Mouse (Mus musculus): ENCODE data around the gene Efr3b. TPM values are rescaled to one million over a fixed set of nuclear protein-coding genes. Genes with fewer than 3 reads are reported as not detected.

Gene Efr3b
- total and polyA plus RNA-seq, 3 experiments: 0.27 TPM; not detected in 2

- H3K36me3 ChIP-seq (replicated peaks): no peaks in the 10 kb centered on the region
- H3K4me1 ChIP-seq (ENCODE audit: insufficient read depth, low read depth, low read length): no peaks in the 10 kb centered on the region
- H3K27me3 ChIP-seq (ENCODE audit: insufficient read depth, low read length): no peaks in the 10 kb centered on the region
- no peak for TF ChIP-seq CTCF (IDR thresholded peaks at IDR 0.05; ENCODE audit: low read depth, low read length)
- no peak for TF ChIP-seq GATA1 (IDR thresholded peaks at IDR 0.05; ENCODE audit: borderline replicate concordance, low read length)
- no peak for TF ChIP-seq POLR2AphosphoS5 (IDR thresholded peaks at IDR 0.05; ENCODE audit: insufficient replicate concordance, low read depth, low read length)
- TF ChIP-seq GATA2 (IDR thresholded peaks at IDR 0.05; ENCODE audit: borderline replicate concordance, low read depth, low read length): no peak
- TF ChIP-seq TAL1 (conservative IDR thresholded peaks at IDR 0.05; ENCODE audit: low read depth, low read length): no peak
- no peaks in the 10 kb centered on the region for H3K9me3 ChIP-seq (replicated peaks)
- no peak overlapping the region for H3K4me3 ChIP-seq (ENCODE audit: low read depth, low read length)
- ATAC-seq (ENCODE audit: extremely low read depth, insufficient number of reproducible peaks, low FRiP score, poor library complexity, severe bottlenecking) (no peak), DNase-seq (ENCODE audit: low spot score) (no peak)
These were observed 22.4 kb downstream of the Efr3b start for GRCm38 (mm10) chr12:4016321-4016720.

GRCm38 (mm10) chr12:4015741-4016140, 23.0 kb downstream of the Efr3b start:
- no peak for DNase-seq (ENCODE audit: low spot score)
- no peaks in the 10 kb centered on the region for H3K27me3 ChIP-seq (ENCODE audit: insufficient read depth, low read length)
- H3K36me3 ChIP-seq (replicated peaks): no peaks in the 10 kb centered on the region
- no peak for TF ChIP-seq GATA2 (IDR thresholded peaks at IDR 0.05; ENCODE audit: borderline replicate concordance, low read depth, low read length)
- no peak for TF ChIP-seq POLR2AphosphoS5 (IDR thresholded peaks at IDR 0.05; ENCODE audit: insufficient replicate concordance, low read depth, low read length)
- no peak for TF ChIP-seq TAL1 (conservative IDR thresholded peaks at IDR 0.05; ENCODE audit: low read depth, low read length)
- no peak for TF ChIP-seq CTCF (IDR thresholded peaks at IDR 0.05; ENCODE audit: low read depth, low read length)
- no peak for TF ChIP-seq GATA1 (IDR thresholded peaks at IDR 0.05; ENCODE audit: borderline replicate concordance, low read length)
- no peaks in the 10 kb centered on the region for H3K9me3 ChIP-seq (replicated peaks)
- H3K4me3 ChIP-seq (ENCODE audit: low read depth, low read length): no peak overlapping the region
- ATAC-seq (ENCODE audit: extremely low read depth, insufficient number of reproducible peaks, low FRiP score, poor library complexity, severe bottlenecking): no peak
- no peaks in the 10 kb centered on the region for H3K4me1 ChIP-seq (ENCODE audit: insufficient read depth, low read depth, low read length)

GRCm38 (mm10) chr12:4015255-4015654, 23.5 kb downstream of the Efr3b start:
- H3K36me3 ChIP-seq (replicated peaks): no peaks in the 10 kb centered on the region
- H3K4me3 ChIP-seq (ENCODE audit: low read depth, low read length): no peak overlapping the region
- ATAC-seq (ENCODE audit: extremely low read depth, insufficient number of reproducible peaks, low FRiP score, poor library complexity, severe bottlenecking) (no peak), DNase-seq (ENCODE audit: low spot score) (no peak)
- TF ChIP-seq CTCF (IDR thresholded peaks at IDR 0.05; ENCODE audit: low read depth, low read length) (no peak), POLR2AphosphoS5 (IDR thresholded peaks at IDR 0.05; ENCODE audit: insufficient replicate concordance, low read depth, low read length) (no peak), GATA2 (IDR thresholded peaks at IDR 0.05; ENCODE audit: borderline replicate concordance, low read depth, low read length) (no peak), GATA1 (IDR thresholded peaks at IDR 0.05; ENCODE audit: borderline replicate concordance, low read length) (no peak), TAL1 (conservative IDR thresholded peaks at IDR 0.05; ENCODE audit: low read depth, low read length) (no peak)
- no peaks in the 10 kb centered on the region for H3K27me3 ChIP-seq (ENCODE audit: insufficient read depth, low read length)
- no peaks in the 10 kb centered on the region for H3K4me1 ChIP-seq (ENCODE audit: insufficient read depth, low read depth, low read length)
- H3K9me3 ChIP-seq (replicated peaks): no peaks in the 10 kb centered on the region

GRCm38 (mm10) chr12:4011715-4012114, 27.0 kb downstream of the Efr3b start:
- Histone ChIP-seq H3K4me1 (ENCODE audit: insufficient read depth, low read depth, low read length) (no peaks in the 10 kb centered on the region), H3K36me3 (replicated peaks) (no peaks in the 10 kb centered on the region), H3K4me3 (ENCODE audit: low read depth, low read length) (no peak overlapping the region), H3K9me3 (replicated peaks) (no peaks in the 10 kb centered on the region), H3K27me3 (ENCODE audit: insufficient read depth, low read length) (no peaks in the 10 kb centered on the region)
- TF ChIP-seq GATA1 (IDR thresholded peaks at IDR 0.05; ENCODE audit: borderline replicate concordance, low read length) (no peak), TAL1 (conservative IDR thresholded peaks at IDR 0.05; ENCODE audit: low read depth, low read length) (no peak), POLR2AphosphoS5 (IDR thresholded peaks at IDR 0.05; ENCODE audit: insufficient replicate concordance, low read depth, low read length) (no peak), CTCF (IDR thresholded peaks at IDR 0.05; ENCODE audit: low read depth, low read length) (no peak), GATA2 (IDR thresholded peaks at IDR 0.05; ENCODE audit: borderline replicate concordance, low read depth, low read length) (no peak)
- no peak for ATAC-seq (ENCODE audit: extremely low read depth, insufficient number of reproducible peaks, low FRiP score, poor library complexity, severe bottlenecking)
- no peak for DNase-seq (ENCODE audit: low spot score)

- Histone ChIP-seq H3K4me1 (ENCODE audit: insufficient read depth, low read depth, low read length) (no peaks in the 10 kb centered on the region), H3K36me3 (replicated peaks) (no peaks in the 10 kb centered on the region), H3K9me3 (replicated peaks) (no peaks in the 10 kb centered on the region), H3K4me3 (ENCODE audit: low read depth, low read length) (no peak overlapping the region), H3K27me3 (ENCODE audit: insufficient read depth, low read length) (no peaks in the 10 kb centered on the region)
- no peak for TF ChIP-seq POLR2AphosphoS5 (IDR thresholded peaks at IDR 0.05; ENCODE audit: insufficient replicate concordance, low read depth, low read length)
- no peak for TF ChIP-seq GATA2 (IDR thresholded peaks at IDR 0.05; ENCODE audit: borderline replicate concordance, low read depth, low read length)
- TF ChIP-seq GATA1 (IDR thresholded peaks at IDR 0.05; ENCODE audit: borderline replicate concordance, low read length): no peak
- no peak for TF ChIP-seq TAL1 (conservative IDR thresholded peaks at IDR 0.05; ENCODE audit: low read depth, low read length)
- no peak for TF ChIP-seq CTCF (IDR thresholded peaks at IDR 0.05; ENCODE audit: low read depth, low read length)
- no peak for ATAC-seq (ENCODE audit: extremely low read depth, insufficient number of reproducible peaks, low FRiP score, poor library complexity, severe bottlenecking)
- DNase-seq (ENCODE audit: low spot score): no peak
These were observed 27.4 kb downstream of the Efr3b start for GRCm38 (mm10) chr12:4011301-4011700.

- Histone ChIP-seq H3K4me1 (ENCODE audit: insufficient read depth, low read depth, low read length) (no peaks in the 10 kb centered on the region), H3K4me3 (ENCODE audit: low read depth, low read length) (no peak overlapping the region), H3K27me3 (ENCODE audit: insufficient read depth, low read length) (peaks cover 3% of the 10 kb centered on the region; the same call in 1 of the 2 replicates), H3K9me3 (replicated peaks) (no peaks in the 10 kb centered on the region), H3K36me3 (replicated peaks) (no peaks in the 10 kb centered on the region)
- ATAC-seq (ENCODE audit: extremely low read depth, insufficient number of reproducible peaks, low FRiP score, poor library complexity, severe bottlenecking): no peak
- TF ChIP-seq GATA2 (IDR thresholded peaks at IDR 0.05; ENCODE audit: borderline replicate concordance, low read depth, low read length) (no peak), GATA1 (IDR thresholded peaks at IDR 0.05; ENCODE audit: borderline replicate concordance, low read length) (no peak), CTCF (IDR thresholded peaks at IDR 0.05; ENCODE audit: low read depth, low read length) (no peak)
- DNase-seq (ENCODE audit: low spot score): no peak
These were observed 30.0 kb downstream of the Efr3b start for GRCm38 (mm10) chr12:4008731-4009130.
